Mouse (Mus musculus): ENCODE results near the gene Prkcb.

Prkcb gene

GRCm38 (mm10) chr7:122376845-122377244, 88.3 kb downstream of the Prkcb start:
- DNase-seq: no peak

DNA sequence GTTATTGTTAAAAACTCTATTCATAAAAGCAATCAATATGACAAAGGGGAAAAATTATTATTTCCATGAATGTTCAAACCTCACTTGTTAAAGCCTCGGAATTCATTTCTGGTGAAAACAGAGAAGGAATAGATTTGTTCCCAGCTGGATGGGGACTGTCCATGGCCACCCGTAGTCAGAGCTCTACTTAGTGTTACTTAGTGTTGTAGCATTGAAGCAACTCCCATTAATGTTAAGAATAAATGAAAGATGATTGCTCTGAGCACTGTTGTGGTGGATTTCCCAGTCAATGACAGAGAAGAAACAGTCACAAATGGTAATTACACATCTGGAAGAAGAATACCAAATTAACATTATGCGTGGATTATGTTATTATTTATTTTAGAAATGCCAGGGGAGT, 89.4 kb downstream of the Prkcb start:
- no peak for DNase-seq

DNA sequence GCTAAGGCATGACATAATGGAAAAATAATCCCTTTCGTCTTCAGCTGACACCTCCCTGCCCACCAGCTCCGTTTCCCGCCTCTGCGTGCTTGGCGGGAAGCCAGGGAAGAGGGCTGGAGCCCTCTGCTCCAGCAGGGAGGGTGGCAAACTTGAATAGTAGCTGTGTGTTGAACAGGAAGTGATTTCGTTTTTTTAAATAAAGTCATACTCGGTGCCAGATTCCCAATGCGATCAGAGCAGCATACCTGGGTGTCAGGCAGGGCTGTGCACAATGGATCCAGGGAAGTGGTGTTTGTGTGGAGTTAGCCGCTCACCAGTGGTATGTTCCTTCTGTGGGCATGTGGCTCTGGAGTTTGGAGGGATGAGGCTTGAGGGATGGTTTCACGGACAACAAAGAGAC, 89.9 kb downstream of the Prkcb start:
- peak; percentile 33 for DNase-seq

DNA sequence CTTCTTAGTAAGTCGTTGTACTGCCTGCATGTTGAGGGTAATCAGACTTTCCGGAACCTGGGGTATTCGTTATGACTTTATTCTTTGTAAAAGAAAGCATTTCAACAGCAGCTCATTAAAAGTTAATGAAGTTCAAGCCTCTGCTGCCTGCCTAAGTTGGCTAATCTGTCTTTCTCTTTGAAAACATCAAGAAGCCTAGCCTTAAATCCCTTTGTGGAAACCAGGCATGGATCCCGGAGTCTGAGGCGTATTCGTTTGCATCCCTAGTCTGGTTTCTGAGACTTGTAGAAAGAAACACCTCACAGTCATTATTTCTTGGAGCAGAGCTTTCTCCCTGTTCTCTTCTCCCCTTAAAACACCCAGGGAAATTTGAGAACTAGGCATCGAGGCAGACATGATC, 90.7 kb downstream of the Prkcb start:
- DNase-seq: no peak

- DNase-seq: no peak
Measured at GRCm38 (mm10) chr7:122380336-122381130, 92.0 kb downstream of the Prkcb start.

DNA sequence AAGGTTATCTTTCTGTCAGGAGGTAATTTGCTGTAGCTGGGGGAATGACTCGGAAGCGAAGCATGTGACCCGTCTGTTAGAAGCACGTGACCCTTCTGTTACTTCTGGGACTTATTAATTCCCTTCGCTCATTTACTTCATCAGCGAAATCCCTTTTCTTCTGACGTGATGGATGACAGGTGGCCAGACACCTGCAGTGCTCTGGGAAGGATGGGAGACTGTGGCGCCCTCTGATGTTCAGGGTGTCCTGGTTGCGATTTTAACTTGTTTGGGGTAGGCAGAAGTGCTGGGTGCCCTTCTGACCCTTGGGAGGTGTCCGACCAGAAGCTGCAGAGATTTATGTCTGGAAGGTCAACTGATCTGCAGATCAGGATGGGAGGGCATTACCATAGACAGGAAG, 93.0 kb downstream of the Prkcb start:
- no peak for DNase-seq

DNA sequence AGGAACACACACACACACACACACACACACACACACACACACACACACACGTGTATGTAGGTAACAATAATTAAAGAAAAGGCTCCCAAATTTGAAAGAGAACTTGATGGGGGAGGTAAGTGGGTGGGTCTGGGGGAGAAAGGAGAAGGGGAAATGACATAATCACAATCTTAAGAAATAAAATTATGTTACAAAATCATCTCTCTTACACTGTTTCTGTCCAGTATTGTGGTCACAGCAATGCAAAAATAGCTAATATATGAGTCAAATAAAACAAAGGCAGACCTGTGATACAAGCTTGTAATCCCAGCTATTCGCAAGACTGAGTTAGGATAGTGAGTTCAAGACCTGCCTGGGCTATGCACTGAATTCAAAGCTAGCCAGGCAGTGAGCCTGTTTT, 94.7 kb downstream of the Prkcb start:
- DNase-seq: no peak

DNA sequence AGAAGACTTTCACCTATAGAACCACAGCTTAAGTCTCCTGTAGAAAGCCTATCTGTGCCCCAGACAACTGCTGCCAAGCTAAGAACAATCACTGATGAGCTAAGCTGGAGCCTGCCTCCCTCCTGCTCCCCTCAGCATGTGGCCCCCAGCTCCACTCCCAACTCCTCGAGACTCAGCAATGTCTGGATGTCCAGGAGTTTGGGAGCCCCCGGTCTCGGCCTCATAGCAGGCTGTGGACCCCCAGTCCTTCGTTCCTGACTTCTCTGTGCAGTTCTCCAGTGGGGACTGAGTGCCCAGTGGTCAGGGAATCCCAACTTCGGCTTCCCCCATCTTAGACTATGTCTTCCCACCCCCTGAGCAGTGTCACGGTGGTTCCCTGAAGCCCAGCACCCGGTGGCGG, 96.3 kb downstream of the Prkcb start:
- DNase-seq: no peak

GRCm38 (mm10) chr7:122386567-122386966, 98.0 kb downstream of the Prkcb start:
- no peak for DNase-seq

- DNase-seq: no peak
Measured at GRCm38 (mm10) chr7:122387896-122388295, 99.3 kb downstream of the Prkcb start.

GRCm38 (mm10) chr7:122388858-122389257, 100.3 kb downstream of the Prkcb start:
- no peak for DNase-seq

GRCm38 (mm10) chr7:122389633-122390032, 101.1 kb downstream of the Prkcb start:
- no peak for DNase-seq

GRCm38 (mm10) chr7:122390200-122390599, 101.6 kb downstream of the Prkcb start:
- no peak for DNase-seq

DNA sequence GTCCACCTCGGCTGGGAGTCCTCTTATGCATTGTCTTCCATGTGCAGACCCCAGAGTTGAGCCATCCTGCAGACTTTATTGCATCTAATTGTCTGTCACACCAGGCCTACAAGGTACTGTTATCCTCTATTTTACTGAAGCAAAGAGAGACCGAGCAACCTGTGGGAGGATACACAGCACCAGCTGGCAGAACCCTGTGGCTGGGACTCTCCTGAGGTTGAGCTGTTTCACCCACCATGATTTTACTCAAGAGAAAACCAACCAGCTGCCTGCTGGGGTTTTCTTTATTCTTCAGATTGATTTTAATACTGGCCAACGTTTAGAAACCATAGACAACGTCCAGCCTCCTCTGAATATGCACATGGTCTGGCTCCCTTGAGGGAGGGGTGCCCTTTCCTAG, 102.1 kb downstream of the Prkcb start:
- no peak for DNase-seq

DNA sequence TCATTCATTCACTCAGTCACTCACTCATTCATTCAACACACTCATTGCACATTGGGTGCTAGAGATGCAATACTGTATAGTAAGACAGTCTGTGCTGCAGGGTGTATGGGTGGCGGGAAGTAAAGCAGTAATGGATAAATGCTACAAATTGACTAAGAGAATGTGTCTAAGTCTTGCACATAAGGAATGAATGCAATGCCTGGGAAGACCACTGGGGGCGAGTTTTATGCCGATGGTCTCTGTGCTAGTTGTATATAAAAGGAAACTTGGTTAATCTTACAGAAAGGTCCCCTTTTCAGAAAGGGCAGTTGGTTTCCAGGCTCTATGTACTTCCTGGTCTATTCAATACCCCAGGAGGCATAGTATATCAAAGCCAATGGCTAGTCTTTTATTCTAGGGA, 102.8 kb downstream of the Prkcb start:
- no peak for DNase-seq

DNA sequence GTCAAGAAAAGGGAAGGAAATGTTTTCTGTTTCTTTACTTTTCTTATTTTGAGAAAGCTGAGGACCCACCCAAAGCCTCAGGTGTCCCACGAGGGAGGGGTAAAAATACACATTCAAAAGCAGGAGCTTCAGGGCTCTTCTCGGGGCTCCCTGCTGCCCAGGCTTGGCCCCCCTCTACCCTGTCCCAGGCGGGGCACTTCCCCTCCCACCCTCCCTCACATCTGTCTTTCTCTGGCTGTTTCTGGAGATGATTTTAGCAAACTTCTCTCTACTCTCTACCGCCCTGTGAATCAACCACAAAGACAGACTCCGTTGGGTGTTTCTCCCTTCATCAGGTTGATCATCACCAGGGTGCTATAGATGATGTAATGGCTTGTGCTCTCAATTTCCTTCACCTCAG, 105.4 kb downstream of the Prkcb start:
- no peak for DNase-seq

DNA sequence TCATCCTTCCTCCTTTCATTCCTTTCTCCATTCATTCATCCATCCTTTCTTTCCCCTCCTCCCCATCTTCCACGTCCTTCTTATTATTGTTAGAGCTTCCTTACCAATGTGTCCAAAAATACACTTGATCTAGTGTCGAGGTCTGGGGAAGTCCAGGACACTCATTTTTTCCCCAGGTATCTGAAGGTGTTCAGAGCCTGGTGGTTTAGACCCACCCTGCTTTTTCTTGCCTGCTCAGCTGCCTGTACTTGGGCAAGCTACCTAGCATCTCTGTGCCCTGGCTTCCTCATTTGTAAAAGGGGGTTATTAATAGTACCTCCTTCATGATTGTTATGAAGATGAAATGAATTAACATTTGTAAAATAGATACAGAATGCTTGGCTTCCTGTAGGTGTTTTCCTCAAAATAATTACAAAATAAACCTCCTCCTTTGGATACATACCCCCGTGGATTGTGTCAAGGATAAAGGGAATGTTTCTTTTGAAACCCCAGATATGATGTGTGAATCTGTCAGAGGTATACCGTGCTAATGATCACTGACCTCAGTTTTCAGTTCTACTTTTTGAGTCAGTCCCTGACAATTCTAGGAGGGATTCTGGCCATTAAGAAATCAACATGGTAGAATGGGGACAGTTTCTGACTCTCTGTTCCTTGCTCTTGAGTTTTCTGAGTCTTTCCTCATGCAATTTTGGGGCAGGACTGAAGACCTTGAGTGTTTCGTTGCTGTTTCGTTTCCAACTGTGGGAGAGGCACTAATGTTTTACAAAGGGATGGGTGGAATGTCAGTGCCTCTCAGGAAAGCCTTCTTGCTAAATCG, 106.8 kb downstream of the Prkcb start:
- DNase-seq: no peak

DNA sequence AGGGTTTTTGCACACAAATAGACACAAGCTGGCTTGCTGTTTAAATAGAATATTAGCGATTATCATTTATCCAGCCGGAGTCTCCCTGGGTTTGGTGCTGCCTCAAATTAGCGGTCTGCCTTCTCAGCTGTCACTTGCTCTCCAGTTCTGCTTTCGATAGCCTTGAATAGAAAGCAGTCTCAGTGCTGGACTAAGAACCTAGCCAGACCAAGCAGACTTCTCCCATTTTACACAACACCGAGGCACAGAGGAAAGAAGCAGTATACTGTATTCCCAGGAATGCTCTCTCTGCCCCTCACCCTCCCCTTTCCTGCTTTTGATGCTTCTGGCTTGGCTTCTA, 107.4 kb downstream of the Prkcb start:
- DNase-seq: no peak

- no peak for DNase-seq
Measured at GRCm38 (mm10) chr7:122397699-122398098, 109.1 kb downstream of the Prkcb start.

GRCm38 (mm10) chr7:122402041-122402440, 113.5 kb downstream of the Prkcb start:
- DNase-seq: no peak

GRCm38 (mm10) chr7:122403343-122403742, 114.8 kb downstream of the Prkcb start:
- no peak for DNase-seq

DNA sequence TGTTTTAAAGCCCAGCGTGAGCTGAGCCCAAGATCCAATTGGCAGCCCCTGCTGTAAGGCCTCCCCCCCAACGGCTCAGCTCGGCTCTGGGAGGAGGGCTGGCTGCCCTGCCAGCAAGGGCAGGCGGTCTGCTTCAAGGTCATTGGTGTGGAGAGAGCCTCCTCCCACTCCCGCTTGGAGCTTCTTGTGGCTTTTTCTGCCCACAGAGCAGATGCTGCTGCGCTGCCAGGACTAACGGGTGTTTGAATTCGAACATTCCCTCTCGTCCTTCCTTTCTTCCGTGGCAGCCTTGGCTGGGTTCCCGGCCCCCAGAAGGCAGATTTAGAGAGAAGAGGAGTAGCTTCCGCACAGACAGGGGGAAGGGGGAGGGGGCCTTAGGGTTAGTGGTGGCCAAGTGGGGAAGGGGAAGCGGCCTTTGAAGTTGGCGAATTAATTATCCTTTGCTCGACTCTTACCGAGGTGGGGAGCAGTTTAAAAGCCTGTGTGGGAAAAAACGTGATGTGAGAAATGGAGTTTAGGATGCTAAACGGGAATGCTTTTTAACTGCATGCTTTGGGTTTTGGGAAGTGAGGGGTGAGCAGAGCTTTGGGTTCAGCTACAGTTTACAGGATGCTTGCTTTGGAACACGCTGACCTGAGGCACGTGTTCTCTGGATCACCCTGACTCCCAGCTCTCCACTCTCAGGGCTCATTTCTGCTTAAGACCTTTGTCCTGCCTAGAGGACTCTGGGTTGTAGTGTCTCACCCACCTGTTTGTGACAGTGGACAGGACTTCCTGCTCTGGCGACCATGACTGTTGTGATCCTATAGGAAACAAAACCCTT, 116.2 kb downstream of the Prkcb start:
- peak; percentile 42 for DNase-seq

- DNase-seq: no peak
Measured at GRCm38 (mm10) chr7:122406625-122407024, 118.1 kb downstream of the Prkcb start.

DNA sequence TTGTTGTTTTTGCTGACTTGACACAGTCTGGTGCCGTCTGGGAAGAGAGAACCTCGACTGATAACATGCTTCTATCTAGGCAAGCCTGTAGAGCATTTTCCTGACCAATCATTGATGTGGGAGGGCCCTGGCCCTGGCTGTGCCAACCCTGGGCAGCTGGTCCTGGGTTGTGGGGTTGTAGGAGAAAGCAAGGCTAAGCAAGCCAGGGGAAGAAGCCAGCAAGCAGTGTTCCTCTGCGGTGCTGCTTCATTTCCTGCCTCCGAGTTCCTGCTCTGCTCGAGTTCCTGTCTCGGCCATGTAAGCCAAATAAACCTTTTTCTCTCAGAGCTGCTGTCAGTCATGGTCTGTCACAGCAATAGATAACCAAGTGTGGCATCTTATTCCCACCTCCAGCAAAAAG, 121.4 kb downstream of the Prkcb start:
- DNase-seq: no peak

Data from kidney, postnatal 14 days (tissue).